Mouse (Mus musculus): ENCODE results near the gene Rdm1. TPM values are rescaled to one million over a fixed set of nuclear protein-coding genes. Genes with fewer than 3 reads are reported as not detected.

Rdm1 gene
- polyA plus RNA-seq, 1 experiment from 2014 or later, result 28.3 TPM

- peaks cover 10% of the 10 kb centered on the region for H3K4me1 ChIP-seq
- no peaks in the 10 kb centered on the region for H3K27me3 ChIP-seq (replicated peaks)
- WGBS, result 63% methylated on average over 5 of the region's 5 CpGs
- H3K36me3 ChIP-seq, result no peaks in the 10 kb centered on the region
- no peak overlapping the region for H3K4me3 ChIP-seq
- no peak for ATAC-seq (ENCODE audit: low FRiP score, low read depth)
- no peaks in the 10 kb centered on the region for H3K9me3 ChIP-seq
- no peak overlapping the region for H3K27ac ChIP-seq
- H3K9ac ChIP-seq, result no peak overlapping the region
- H3K4me2 ChIP-seq (replicated peaks), result no peak overlapping the region
Measured at GRCm38 (mm10) chr11:101678770-101679169, 51.8 kb downstream of the Rdm1 start.

GRCm38 (mm10) chr11:101679907-101680306, 52.9 kb downstream of the Rdm1 start:
- no peak overlapping the region for H3K4me3 ChIP-seq
- no peaks in the 10 kb centered on the region for H3K9me3 ChIP-seq
- H3K36me3 ChIP-seq, result no peaks in the 10 kb centered on the region
- H3K4me1 ChIP-seq, result peaks cover 10% of the 10 kb centered on the region
- H3K9ac ChIP-seq, result no peak overlapping the region
- no peak overlapping the region for H3K4me2 ChIP-seq (replicated peaks)
- ATAC-seq (ENCODE audit: low FRiP score, low read depth), result no peak
- no peak overlapping the region for H3K27ac ChIP-seq
- no peaks in the 10 kb centered on the region for H3K27me3 ChIP-seq (replicated peaks)
- WGBS, result 39% methylated on average over 5 of the region's 7 CpGs

- Histone ChIP-seq H3K9ac (no peak overlapping the region; the same call in 1 of the 2 replicates), H3K4me1 (peaks cover 10% of the 10 kb centered on the region), H3K4me3 (no peak overlapping the region), H3K4me2 (replicated peaks) (no peak overlapping the region), H3K9me3 (no peaks in the 10 kb centered on the region), H3K27ac (no peak overlapping the region), H3K27me3 (replicated peaks) (no peaks in the 10 kb centered on the region), H3K36me3 (no peaks in the 10 kb centered on the region)
- ATAC-seq (ENCODE audit: low FRiP score, low read depth), result no peak
- whole genome bisulfite sequencing, result 24% methylated on average over 3 of the region's 3 CpGs
Measured at GRCm38 (mm10) chr11:101680634-101681325, 53.8 kb downstream of the Rdm1 start.

GRCm38 (mm10) chr11:101681968-101682367, 55.0 kb downstream of the Rdm1 start:
- H3K36me3 ChIP-seq, result no peaks in the 10 kb centered on the region
- no peak overlapping the region for H3K4me2 ChIP-seq (replicated peaks)
- H3K9me3 ChIP-seq, result no peaks in the 10 kb centered on the region
- H3K4me3 ChIP-seq, result no peak overlapping the region
- WGBS, result 85% methylated on average over 1 of the region's 1 CpGs
- no peak for ATAC-seq (ENCODE audit: low FRiP score, low read depth)
- no peak overlapping the region for H3K27ac ChIP-seq
- H3K4me1 ChIP-seq, result peaks cover 10% of the 10 kb centered on the region
- H3K27me3 ChIP-seq (replicated peaks), result no peaks in the 10 kb centered on the region
- no peak overlapping the region for H3K9ac ChIP-seq

- no peaks in the 10 kb centered on the region for H3K36me3 ChIP-seq
- H3K27me3 ChIP-seq (replicated peaks), result no peaks in the 10 kb centered on the region
- H3K4me2 ChIP-seq (replicated peaks), result no peak overlapping the region
- WGBS, result 75% methylated on average over 7 of the region's 7 CpGs
- no peak for ATAC-seq (ENCODE audit: low FRiP score, low read depth)
- no peaks in the 10 kb centered on the region for H3K9me3 ChIP-seq
- peaks cover 10% of the 10 kb centered on the region for H3K4me1 ChIP-seq
- no peak overlapping the region for H3K9ac ChIP-seq
- no peak overlapping the region for H3K4me3 ChIP-seq
- H3K27ac ChIP-seq, result no peak overlapping the region
Measured at GRCm38 (mm10) chr11:101682410-101682960, 55.5 kb downstream of the Rdm1 start.

Other genes with a start within 250 kb of the Rdm1 start
- 85.3 and 86.4 TPM in 2 replicates for gene Aarsd1, start 209.6 kb upstream of the Rdm1 start, polyA plus RNA-seq (2016; fragmentation: Nextera tagmentation; extraction: Ambion mirVana)
- gene Gm27029, start 202.4 kb upstream of the Rdm1 start, polyA plus RNA-seq (2016; fragmentation: Nextera tagmentation; extraction: Ambion mirVana), result 6.7 and 10.0 TPM in 2 replicates
- 28.2 and 29.0 TPM in 2 replicates for gene Rundc1, start 202.1 kb upstream of the Rdm1 start, polyA plus RNA-seq (2016; fragmentation: Nextera tagmentation; extraction: Ambion mirVana)
- 3.2 and 4.4 TPM in 2 replicates for gene Ptges3l, start 201.9 kb upstream of the Rdm1 start, polyA plus RNA-seq (2016; fragmentation: Nextera tagmentation; extraction: Ambion mirVana)
- 327 and 346 TPM in 2 replicates for gene Rpl27, start 184.9 kb upstream of the Rdm1 start, polyA plus RNA-seq (2016; fragmentation: Nextera tagmentation; extraction: Ambion mirVana)
- 3.4 and 4.3 TPM in 2 replicates for gene Ifi35, start 178.8 kb upstream of the Rdm1 start, polyA plus RNA-seq (2016; fragmentation: Nextera tagmentation; extraction: Ambion mirVana)
- 84.0 and 99.7 TPM in 2 replicates for gene Rnd2, start 162.2 kb upstream of the Rdm1 start, polyA plus RNA-seq (2016; fragmentation: Nextera tagmentation; extraction: Ambion mirVana)
- 71.6 and 75.1 TPM in 2 replicates for gene Vat1, start 161.0 kb upstream of the Rdm1 start, polyA plus RNA-seq (2016; fragmentation: Nextera tagmentation; extraction: Ambion mirVana)
- 10.0 TPM in 2 replicates for gene Brca1, start 75.2 kb upstream of the Rdm1 start, polyA plus RNA-seq (2016; fragmentation: Nextera tagmentation; extraction: Ambion mirVana)
- gene Nbr1, start 75.0 kb upstream of the Rdm1 start, polyA plus RNA-seq (2016; fragmentation: Nextera tagmentation; extraction: Ambion mirVana), result 116 and 123 TPM in 2 replicates
- 2.8 TPM in 2 replicates for gene Tmem106a, start 45.0 kb upstream of the Rdm1 start, polyA plus RNA-seq (2016; fragmentation: Nextera tagmentation; extraction: Ambion mirVana)
- gene Gm11634, start 27.9 kb upstream of the Rdm1 start, polyA plus RNA-seq (2016; fragmentation: Nextera tagmentation; extraction: Ambion mirVana), result not detected in 2 replicates
- 23.1 and 24.7 TPM in 2 replicates for gene Arl4d, start 38.3 kb downstream of the Rdm1 start, polyA plus RNA-seq (2016; fragmentation: Nextera tagmentation; extraction: Ambion mirVana)
- 40.0 and 43.2 TPM in 2 replicates for gene Dhx8, start 105.7 kb downstream of the Rdm1 start, polyA plus RNA-seq (2016; fragmentation: Nextera tagmentation; extraction: Ambion mirVana)
- gene Etv4, start 158.2 kb downstream of the Rdm1 start, polyA plus RNA-seq (2016; fragmentation: Nextera tagmentation; extraction: Ambion mirVana), result 10.7 and 15.4 TPM in 2 replicates